Mouse (Mus musculus): ENCODE measurements around the gene Gm21833.

- TF ChIP-seq GATA1 (IDR thresholded peaks at IDR 0.05; ENCODE audit: borderline replicate concordance, low read length) (no peak), FLI1 (IDR thresholded peaks at IDR 0.05; ENCODE audit: low read length) (no peak)
Observed at GRCm38 (mm10) chr16:82864590-82864989, 36.4 kb downstream of the Gm21833 start.

Measured in megakaryocyte, embryonic 14.5 days (primary cell).